Mouse (Mus musculus) left cerebral cortex, adult 6 months (tissue): Measurements from ENCODE around the gene Etnk1. TPM values are rescaled to one million over a fixed set of nuclear protein-coding genes. Genes with fewer than 3 reads are reported as not detected.

Source experiments
- long read RNA-seq, 2 experiments: library from polyadenylated mRNA; unstranded; transcript quantifications; one replicate each; pipeline ENCODE4 v2.0.0; 2019 to 2020
- polyA plus RNA-seq: library from polyadenylated mRNA; unstranded; fragments of <200 nt; fragmentation: Nextera tagmentation; gene quantifications from 2 replicates; pipeline ENCODE4 v1.2.3, GENCODE M21; 2021

Gene Etnk1
- 16.8 and 28.6 TPM in 2 replicates for polyA plus RNA-seq
- long read RNA-seq, experiment 1, full-length matches to known transcripts = 37 of 141 reads
- long read RNA-seq, experiment 1, partial matches to known transcripts = 4 of 141 reads
- long read RNA-seq, experiment 1, other reads (novel, unspliced or antisense) = 100 of 141 reads
- long read RNA-seq, experiment 2, full-length matches to known transcripts = 2 of 59 reads
- long read RNA-seq, experiment 2, partial matches to known transcripts = 2 of 59 reads
- long read RNA-seq, experiment 2, other reads (novel, unspliced or antisense) = 55 of 59 reads

GRCm38 (mm10) chr6:143166452-143167357, at the start of gene Etnk1:
TSS of gene Etnk1 (plus strand) at chr6:143167221.

Other genes with a start within 250 kb of the Etnk1 start
- gene St8sia1, start 202.8 kb upstream of the Etnk1 start, polyA plus RNA-seq = 2.6 and 3.4 TPM in 2 replicates
- 18.0 and 19.7 TPM in 2 replicates for gene C2cd5, start 67.1 kb upstream of the Etnk1 start, polyA plus RNA-seq